Mouse (Mus musculus): ENCODE results near the gene Kremen1. TPM values are rescaled to one million over a fixed set of nuclear protein-coding genes. Genes with fewer than 3 reads are reported as not detected.

The Kremen1 gene
- polyA plus RNA-seq, 1 experiment from 2014 or later: 1.9 TPM

DNA sequence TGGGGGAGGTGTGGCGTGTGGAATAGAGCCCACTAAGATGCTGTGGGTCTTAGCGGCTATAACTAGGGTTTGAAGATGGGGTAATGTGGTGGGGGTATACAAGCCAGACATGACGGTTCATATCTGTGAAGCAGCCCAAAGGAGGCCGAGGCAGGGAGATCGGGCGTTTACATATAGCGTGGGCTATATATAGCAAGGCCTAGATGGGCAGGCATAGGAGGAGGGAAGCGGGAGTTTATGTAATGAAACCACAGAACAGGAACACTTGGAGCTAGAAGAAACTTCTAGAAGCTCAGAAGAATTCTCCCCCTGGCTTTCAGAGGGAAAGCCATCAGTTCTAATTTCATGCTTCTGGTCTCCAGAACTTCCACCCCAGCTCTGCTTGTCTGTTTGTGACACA, 97.9 kb downstream of the Kremen1 start:
- Histone ChIP-seq H3K9me3 (replicated peaks) (no peaks in the 10 kb centered on the region), H3K36me3 (replicated peaks) (no peaks in the 10 kb centered on the region), H3K27ac (replicated peaks) (no peak overlapping the region), H3K4me2 (no peak overlapping the region), H3K9ac (no peak overlapping the region), H3K4me1 (replicated peaks) (no peaks in the 10 kb centered on the region), H3K4me3 (replicated peaks) (no peak overlapping the region), H3K27me3 (no peaks in the 10 kb centered on the region)
- WGBS (ENCODE audit: insufficient replicate concordance): 53% methylated on average over 8 of the region's 8 CpGs
- no peak for ATAC-seq (ENCODE audit: insufficient read depth)

DNA sequence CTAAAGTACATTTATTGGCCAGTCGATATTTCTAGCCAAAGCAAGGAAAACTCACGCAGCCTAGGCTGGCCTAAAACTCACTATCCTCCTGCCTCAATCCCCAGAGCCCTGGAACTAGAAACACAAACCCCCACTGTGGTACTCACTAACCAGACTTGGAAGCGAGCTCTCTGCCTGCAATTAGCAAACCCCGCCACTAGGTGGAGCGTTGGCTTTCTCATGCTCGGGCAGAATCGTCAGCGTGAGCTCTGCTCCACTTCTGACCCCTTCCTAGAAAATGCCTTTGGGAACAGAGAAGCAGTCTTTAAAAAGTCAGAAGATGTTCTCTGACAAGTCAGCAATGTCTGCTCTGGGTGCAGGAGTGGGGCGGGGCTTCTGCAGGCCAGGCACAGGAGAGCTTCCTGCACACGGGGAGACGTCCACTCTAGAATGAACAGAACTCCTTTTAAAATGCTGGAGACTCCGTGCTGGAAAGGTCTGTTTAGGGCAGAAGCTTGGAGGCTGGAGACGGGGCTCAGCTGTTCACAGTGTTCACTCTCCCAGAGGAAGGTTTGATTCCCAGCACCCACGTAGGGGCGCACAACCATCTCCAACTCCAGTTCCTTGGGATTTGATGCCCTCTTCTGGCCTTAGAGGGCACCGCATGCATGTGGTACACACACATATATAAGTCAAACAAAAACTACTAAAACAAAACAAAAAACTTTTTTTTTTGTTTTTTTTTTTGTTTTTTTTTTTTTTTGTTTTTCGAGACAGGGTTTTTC, 100.5 kb downstream of the Kremen1 start:
- Histone ChIP-seq H3K27me3 (no peaks in the 10 kb centered on the region), H3K36me3 (replicated peaks) (no peaks in the 10 kb centered on the region), H3K9me3 (replicated peaks) (no peaks in the 10 kb centered on the region), H3K4me3 (replicated peaks) (no peak overlapping the region), H3K9ac (no peak overlapping the region), H3K27ac (replicated peaks) (no peak overlapping the region), H3K4me1 (replicated peaks) (no peaks in the 10 kb centered on the region), H3K4me2 (no peak overlapping the region)
- 68% methylated on average over 17 of the region's 17 CpGs for WGBS (ENCODE audit: insufficient replicate concordance)
- ATAC-seq (ENCODE audit: insufficient read depth): no peak

DNA sequence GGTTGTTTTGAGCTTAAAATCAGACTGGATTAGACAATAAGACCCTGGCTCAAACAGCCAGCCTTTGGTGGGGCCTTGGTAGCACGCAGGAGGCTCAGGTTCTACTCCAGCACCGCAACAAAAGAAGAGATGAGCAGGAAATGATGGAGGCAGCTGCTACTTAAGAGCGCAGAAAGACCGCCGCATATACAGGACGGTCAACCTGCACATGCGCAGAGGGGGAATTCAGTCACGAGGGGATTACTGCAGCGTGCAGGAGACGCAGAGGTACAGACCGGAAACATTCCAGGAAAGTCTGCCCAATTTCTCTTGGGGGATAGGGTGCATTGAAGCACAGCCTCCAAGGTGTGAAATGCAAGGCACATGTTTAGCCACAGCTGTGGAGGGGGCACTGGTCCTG, 103.3 kb downstream of the Kremen1 start:
- Histone ChIP-seq H3K4me2 (no peak overlapping the region), H3K4me1 (replicated peaks) (no peaks in the 10 kb centered on the region), H3K27me3 (peaks cover 3% of the 10 kb centered on the region; the same call in 1 of the 2 replicates), H3K9me3 (replicated peaks) (no peaks in the 10 kb centered on the region), H3K36me3 (replicated peaks) (no peaks in the 10 kb centered on the region), H3K9ac (no peak overlapping the region), H3K27ac (replicated peaks) (no peak overlapping the region), H3K4me3 (replicated peaks) (no peak overlapping the region)
- WGBS (ENCODE audit: insufficient replicate concordance): 79% methylated on average over 11 of the region's 11 CpGs
- no peak for ATAC-seq (ENCODE audit: insufficient read depth)

DNA sequence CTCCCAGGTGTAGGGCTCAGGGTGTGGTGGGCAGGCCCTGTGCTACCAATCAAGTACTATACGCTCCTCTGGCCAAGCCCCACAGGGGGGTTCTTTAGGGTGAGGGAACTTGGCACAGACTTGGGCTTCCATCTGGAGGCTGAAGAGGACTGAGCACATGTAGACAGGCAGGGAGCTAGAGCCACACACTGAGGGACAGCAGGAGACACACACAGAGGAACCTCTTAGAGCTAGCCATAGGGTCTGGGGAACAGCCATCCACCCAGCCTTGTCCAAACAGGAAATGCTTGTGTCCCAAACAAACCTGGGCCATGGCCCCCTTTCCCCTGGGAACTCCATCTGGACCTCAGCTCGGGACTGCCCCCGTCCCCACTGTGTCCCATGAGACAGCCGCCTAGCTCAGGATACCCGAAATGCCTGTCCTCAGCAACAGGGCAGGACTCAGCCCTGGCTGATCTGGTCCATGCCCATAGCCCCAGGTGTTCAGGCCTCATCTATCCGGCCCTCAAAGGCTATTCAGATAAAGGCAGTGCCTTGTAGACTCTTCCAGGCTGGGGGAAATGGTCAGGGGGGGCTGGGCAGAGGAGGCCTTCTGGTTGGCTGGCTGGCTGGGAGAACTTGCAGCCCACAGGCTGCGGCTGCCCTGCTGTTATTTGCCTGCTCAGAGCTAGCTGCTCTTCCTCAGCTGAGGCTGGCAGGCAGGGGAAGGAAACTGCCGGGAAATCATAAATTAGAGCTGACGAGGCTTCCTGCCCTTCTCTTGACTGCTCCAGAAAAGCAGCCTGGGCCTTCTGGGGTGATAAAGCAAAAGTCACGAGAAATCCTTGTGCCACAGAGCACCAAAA, 106.2 kb downstream of the Kremen1 start:
- Histone ChIP-seq H3K9ac (no peak overlapping the region), H3K27ac (replicated peaks) (0 out of 2 replicates have a peak overlapping the region, but pooled peaks have one; percentile 33), H3K9me3 (replicated peaks) (no peaks in the 10 kb centered on the region), H3K4me3 (replicated peaks) (no peak overlapping the region), H3K4me2 (no peak overlapping the region), H3K36me3 (replicated peaks) (no peaks in the 10 kb centered on the region), H3K27me3 (peaks cover 31% of the 10 kb centered on the region), H3K4me1 (replicated peaks) (peaks cover 14% of the 10 kb centered on the region; the same call in 1 of the 2 replicates)
- peak; percentile 24 for ATAC-seq (ENCODE audit: insufficient read depth)
- 35% methylated on average over 10 of the region's 10 CpGs for WGBS (ENCODE audit: insufficient replicate concordance)

DNA sequence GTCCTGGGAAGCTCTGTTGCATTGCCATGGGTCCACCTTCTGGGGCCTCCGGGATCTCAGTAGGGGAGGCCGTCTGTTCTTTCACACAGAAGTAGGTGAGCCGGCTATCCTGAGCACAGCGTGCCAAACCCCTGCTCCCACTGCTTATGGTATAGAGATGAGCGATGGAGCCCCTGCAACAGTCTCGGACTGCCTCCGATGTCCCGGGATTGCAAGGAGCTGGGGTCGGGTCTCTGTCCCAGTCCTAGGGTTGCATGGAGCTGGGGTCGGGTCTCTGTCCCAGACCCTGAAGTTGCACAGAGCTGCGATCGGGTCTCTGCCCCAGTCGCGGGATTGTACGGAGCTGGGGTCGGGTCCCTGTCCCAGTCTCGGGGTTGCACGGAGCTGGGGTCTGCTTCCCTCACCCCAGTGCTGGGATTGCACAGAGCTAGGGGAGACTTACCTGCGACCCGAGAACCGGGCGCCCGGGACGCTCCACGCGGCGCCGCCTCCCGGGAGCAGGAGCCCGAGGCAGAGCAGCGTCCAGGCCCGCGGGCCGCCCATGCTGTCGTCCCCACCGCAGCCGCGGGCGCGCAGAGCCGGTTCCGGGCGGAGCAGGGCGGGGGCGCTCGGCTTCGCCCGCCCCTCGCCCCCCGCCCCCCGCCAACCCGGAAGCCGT, 109.5 kb downstream of the Kremen1 start, which contains the start of gene Emid1:
Gene Emid1 (minus strand): TSS at position 578 of the 658 bp plus-strand sequence.
- Histone ChIP-seq H3K36me3 (replicated peaks) (no peaks in the 10 kb centered on the region), H3K27me3 (peaks cover 44% of the 10 kb centered on the region), H3K4me3 (replicated peaks) (peak within 1 kb of the TSS; percentile 49), H3K4me2 (peak within 1 kb of the TSS; percentile 74), H3K9ac (peak within 1 kb of the TSS; percentile 32; the same call in 1 of the 2 replicates), H3K4me1 (replicated peaks) (peaks cover 30% of the 10 kb centered on the region), H3K27ac (replicated peaks) (no peak within 1 kb of the TSS), H3K9me3 (replicated peaks) (no peaks in the 10 kb centered on the region)
- ATAC-seq (ENCODE audit: insufficient read depth): no peak
- under 1% methylated on average over 52 of the region's 53 CpGs for WGBS (ENCODE audit: insufficient replicate concordance)

DNA sequence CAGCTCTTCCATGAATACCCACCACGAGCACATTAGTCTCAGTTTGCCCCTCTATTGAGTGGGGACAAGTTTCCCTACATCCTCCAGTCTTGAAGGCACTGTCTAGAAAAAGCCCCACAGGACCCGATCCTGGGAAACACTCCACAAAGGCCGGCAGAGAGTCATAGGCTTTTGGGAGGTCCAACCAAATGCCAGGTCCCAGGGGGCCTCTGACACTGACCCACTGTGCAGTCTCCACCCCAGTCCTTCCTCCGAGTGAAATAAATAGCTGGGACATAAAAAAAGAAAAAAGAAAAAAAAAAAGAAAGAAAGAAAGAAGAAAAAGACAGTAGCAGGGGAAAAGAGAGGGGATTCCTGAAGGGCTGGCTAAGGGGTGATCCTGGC, 110.1 kb downstream of the Kremen1 start:
- WGBS (ENCODE audit: insufficient replicate concordance): 19% methylated on average over 4 of the region's 4 CpGs
- no peaks in the 10 kb centered on the region for H3K36me3 ChIP-seq (replicated peaks)
- H3K4me1 ChIP-seq (replicated peaks): peaks cover 30% of the 10 kb centered on the region
- peak overlapping the region; percentile 49; the same call in 1 of the 2 replicates for H3K4me3 ChIP-seq (replicated peaks)
- H3K9ac ChIP-seq: no peak overlapping the region
- H3K27me3 ChIP-seq: peaks cover 44% of the 10 kb centered on the region
- no peak for ATAC-seq (ENCODE audit: insufficient read depth)
- no peak overlapping the region for H3K27ac ChIP-seq (replicated peaks)
- H3K9me3 ChIP-seq (replicated peaks): no peaks in the 10 kb centered on the region
- peak overlapping the region; percentile 74 for H3K4me2 ChIP-seq

DNA sequence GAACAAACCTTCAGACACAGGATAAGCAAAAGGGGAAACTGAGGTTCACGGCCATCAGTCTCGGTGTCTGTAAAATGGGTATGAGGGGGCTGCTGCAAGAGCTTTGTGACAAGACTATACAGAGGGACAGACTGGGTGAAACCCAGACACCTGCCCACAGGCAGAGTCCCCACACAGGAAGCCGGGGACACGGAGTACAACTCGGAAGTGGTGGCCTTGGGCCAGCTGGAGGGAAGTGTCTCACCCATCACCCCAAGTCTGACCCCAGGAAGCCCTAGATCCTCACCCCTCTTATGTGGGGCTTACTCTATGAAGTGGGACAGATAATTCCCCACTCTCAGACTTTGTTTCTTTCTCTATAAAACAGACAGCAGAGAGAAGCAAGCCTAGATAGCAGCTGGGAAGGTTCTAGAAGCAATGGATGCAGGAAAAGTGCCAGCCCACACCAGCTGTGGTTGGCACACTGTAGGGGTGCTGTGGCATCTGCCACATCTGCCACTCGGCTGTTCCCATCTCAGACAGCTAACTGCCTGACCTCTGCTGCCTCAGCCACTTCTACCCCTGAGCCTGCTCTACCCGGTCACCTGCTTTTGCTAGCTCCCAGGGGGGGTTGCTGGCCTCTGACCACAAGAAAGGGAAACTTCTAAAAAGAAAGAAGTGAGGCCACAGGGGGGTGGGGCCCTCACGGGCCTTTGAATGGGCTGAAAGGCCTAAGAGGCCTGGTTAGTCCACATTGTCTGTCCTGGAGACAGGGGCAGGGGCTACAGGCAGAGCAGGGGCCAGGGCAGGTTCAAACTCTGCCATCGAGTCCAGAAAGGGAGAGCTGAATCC, 110.7 kb downstream of the Kremen1 start:
- Histone ChIP-seq H3K9ac (no peak overlapping the region), H3K27ac (replicated peaks) (no peak overlapping the region), H3K36me3 (replicated peaks) (no peaks in the 10 kb centered on the region), H3K4me2 (peak overlapping the region; percentile 13; the same call in 1 of the 2 replicates), H3K27me3 (peaks cover 44% of the 10 kb centered on the region), H3K4me3 (replicated peaks) (no peak overlapping the region), H3K4me1 (replicated peaks) (peaks cover 30% of the 10 kb centered on the region), H3K9me3 (replicated peaks) (no peaks in the 10 kb centered on the region)
- no peak for ATAC-seq (ENCODE audit: insufficient read depth)
- WGBS (ENCODE audit: insufficient replicate concordance): 31% methylated on average over 9 of the region's 9 CpGs

DNA sequence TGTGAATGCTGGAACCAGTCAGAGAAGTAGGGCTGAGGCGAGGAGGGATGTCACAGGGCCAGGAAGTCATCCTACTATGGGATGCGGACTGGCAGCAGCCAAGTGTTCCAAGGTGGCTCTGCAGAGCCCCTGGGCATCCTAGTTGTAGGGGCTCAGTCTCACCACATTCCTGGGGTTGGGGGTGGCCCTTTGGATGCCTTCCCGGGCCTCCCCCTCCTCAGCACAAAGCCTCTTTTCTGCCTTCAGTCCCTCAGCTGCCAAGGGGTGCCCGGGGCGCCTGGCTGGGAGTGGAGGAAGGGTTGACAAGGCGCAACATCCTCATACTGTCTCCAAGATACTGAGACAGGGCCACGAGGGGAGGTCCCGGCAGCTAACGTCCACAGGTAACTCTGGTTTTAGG, 111.4 kb downstream of the Kremen1 start:
- H3K9me3 ChIP-seq (replicated peaks): no peaks in the 10 kb centered on the region
- H3K36me3 ChIP-seq (replicated peaks): no peaks in the 10 kb centered on the region
- H3K4me2 ChIP-seq: no peak overlapping the region
- H3K27me3 ChIP-seq: peaks cover 44% of the 10 kb centered on the region
- WGBS (ENCODE audit: insufficient replicate concordance): 44% methylated on average over 9 of the region's 9 CpGs
- H3K9ac ChIP-seq: no peak overlapping the region
- ATAC-seq (ENCODE audit: insufficient read depth): no peak
- peaks cover 30% of the 10 kb centered on the region for H3K4me1 ChIP-seq (replicated peaks)
- no peak overlapping the region for H3K4me3 ChIP-seq (replicated peaks)
- no peak overlapping the region for H3K27ac ChIP-seq (replicated peaks)

DNA sequence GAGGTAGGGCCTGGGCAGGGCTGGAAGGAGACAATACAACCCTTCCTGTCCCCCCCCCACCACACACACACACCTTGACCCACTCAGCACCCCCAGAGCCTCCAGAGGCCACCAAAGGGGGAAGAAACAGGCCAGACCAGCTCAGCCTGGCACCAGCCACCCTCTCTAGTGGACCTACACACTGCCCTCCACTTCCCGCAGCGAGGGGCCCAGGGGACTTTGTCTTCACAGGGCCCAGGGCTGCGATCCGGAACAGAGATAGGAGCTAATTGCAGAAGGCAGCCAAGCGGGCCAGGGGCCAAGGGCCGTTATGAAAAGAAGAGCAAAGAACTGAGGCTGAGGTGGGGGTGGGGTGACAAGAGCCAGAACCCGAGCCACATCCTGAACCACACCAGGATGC, 112.1 kb downstream of the Kremen1 start:
- H3K9ac ChIP-seq: no peak overlapping the region
- H3K4me2 ChIP-seq: 0 out of 2 replicates have a peak overlapping the region, but pooled peaks have one; percentile 8
- 6% methylated on average over 7 of the region's 7 CpGs for WGBS (ENCODE audit: insufficient replicate concordance)
- no peak for ATAC-seq (ENCODE audit: insufficient read depth)
- no peaks in the 10 kb centered on the region for H3K9me3 ChIP-seq (replicated peaks)
- H3K4me1 ChIP-seq (replicated peaks): peaks cover 30% of the 10 kb centered on the region
- peaks cover 44% of the 10 kb centered on the region for H3K27me3 ChIP-seq
- no peak overlapping the region for H3K4me3 ChIP-seq (replicated peaks)
- H3K27ac ChIP-seq (replicated peaks): no peak overlapping the region
- H3K36me3 ChIP-seq (replicated peaks): no peaks in the 10 kb centered on the region

DNA sequence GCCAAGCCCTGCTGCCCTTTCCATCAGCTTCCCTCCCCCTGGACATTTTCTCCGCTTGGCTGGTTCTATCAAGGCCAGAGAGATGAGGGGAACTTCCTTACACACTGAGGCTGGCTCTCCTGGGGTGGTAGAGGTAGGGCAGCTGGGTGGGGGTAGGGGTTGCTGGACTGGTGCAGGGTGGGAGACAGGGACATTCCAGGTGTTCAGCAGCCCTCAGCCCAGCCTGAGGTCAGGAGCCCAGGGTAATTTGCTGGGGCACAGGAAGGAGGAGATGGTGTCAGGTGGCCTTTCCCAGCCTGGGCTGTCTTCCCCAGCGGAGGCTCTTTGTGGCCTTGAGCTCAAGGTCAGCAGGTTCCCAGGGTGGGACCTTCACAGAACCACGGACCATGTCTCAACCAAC, 115.8 kb downstream of the Kremen1 start:
- peaks cover 17% of the 10 kb centered on the region for H3K27me3 ChIP-seq
- H3K27ac ChIP-seq (replicated peaks): no peak overlapping the region
- H3K9me3 ChIP-seq (replicated peaks): no peaks in the 10 kb centered on the region
- 67% methylated on average over 3 of the region's 3 CpGs for WGBS (ENCODE audit: insufficient replicate concordance)
- no peak overlapping the region for H3K4me2 ChIP-seq
- H3K36me3 ChIP-seq (replicated peaks): no peaks in the 10 kb centered on the region
- ATAC-seq (ENCODE audit: insufficient read depth): no peak
- no peak overlapping the region for H3K9ac ChIP-seq
- peaks cover 28% of the 10 kb centered on the region for H3K4me1 ChIP-seq (replicated peaks)
- H3K4me3 ChIP-seq (replicated peaks): no peak overlapping the region
